Mouse (Mus musculus) midbrain, embryonic 14.5 days (tissue): ENCODE results near the gene Krtap1-3. TPM values are rescaled to one million over a fixed set of nuclear protein-coding genes. Genes with fewer than 3 reads are reported as not detected.

ENCODE experiments used
- ATAC-seq: fragments of 200-750 bp; cut with Nextera tagmentation; 2 replicates; pipeline ENCODE4 v1.8.0; 2017; ENCODE audit warnings: moderate number of reproducible peaks, moderate library complexity; ENCODE audit not compliant: low FRiP score, low TSS enrichment
- DNase-seq: peaks from one replicate; pipeline ENCODE4 v3.0.0-alpha.2; 2015
- H3K27ac ChIP-seq: fragments of 300-500 bp; sonication (generic); replicated peaks from 2 replicates; pipeline ENCODE4 v1.5.1; 2014; ENCODE audit warnings: mild to moderate bottlenecking, low read depth, low read length, moderate library complexity
- H3K27me3 ChIP-seq: fragments of 300-500 bp; sonication (generic); 2 replicates; pipeline ENCODE4 v1.6.1; 2014; ENCODE audit warnings: low read length, control low read depth, mixed read lengths; ENCODE audit not compliant: control insufficient read depth, insufficient read depth
- H3K36me3 ChIP-seq: fragments of 300-500 bp; sonication (generic); 2 replicates; pipeline ENCODE4 v1.6.1; 2014; ENCODE audit warnings: low read length, control low read depth; ENCODE audit not compliant: control insufficient read depth, insufficient read depth
- H3K4me1 ChIP-seq: fragments of 300-500 bp; sonication (generic); 2 replicates; pipeline ENCODE4 v1.6.1; 2014; ENCODE audit warnings: mild to moderate bottlenecking, antibody characterized with exemption, low read length, control low read depth; ENCODE audit not compliant: control insufficient read depth, insufficient read depth
- H3K4me2 ChIP-seq: fragments of 300-500 bp; sonication (generic); 2 replicates; pipeline ENCODE4 v1.6.1; 2014; ENCODE audit warnings: mild to moderate bottlenecking, low read length, moderate library complexity
- H3K4me3 ChIP-seq: fragments of 300-500 bp; sonication (generic); replicated peaks from 2 replicates; pipeline ENCODE4 v1.5.1; 2014; ENCODE audit warnings: low read depth, low read length
- H3K9ac ChIP-seq: fragments of 300-500 bp; sonication (generic); replicated peaks from 2 replicates; pipeline ENCODE4 v1.6.1; 2014; ENCODE audit warnings: mild to moderate bottlenecking, low read length, moderate library complexity
- H3K9me3 ChIP-seq: fragments of 300-500 bp; sonication (generic); 2 replicates; pipeline ENCODE4 v1.6.1; 2016; ENCODE audit warnings: low read length, control low read depth, mixed read lengths; ENCODE audit not compliant: control insufficient read depth
- WGBS: fragments of 180-500 bp; shearing (Covaris S2); extraction: QIAGEN DNeasy Blood & Tissue Kit; methylation state at CpG from one replicate; pipeline ENCODE4 v1.1.7; 2014; 5-methylcytosine and 5-hydroxymethylcytosine counted together
- polyA plus RNA-seq: library from polyadenylated mRNA; unstranded; fragments of >200 nt; fragmentation: Nextera tagmentation; extraction: Ambion mirVana; gene quantifications from 2 replicates; pipeline ENCODE4 v1.2.1, GENCODE M21; 2014

Krtap1-3 gene
- not detected in 2 replicates for polyA plus RNA-seq

GRCm38 (mm10) chr11:99590981-99591380 is at the start of gene Krtap1-3:
TSS of gene Krtap1-3 (minus strand) at chr11:99591339.
- no peak within 1 kb of the TSS for H3K9ac ChIP-seq
- no peak within 1 kb of the TSS for H3K4me2 ChIP-seq
- DNase-seq (no peak), ATAC-seq (no peak)
- no peaks in the 10 kb centered on the region for H3K9me3 ChIP-seq
- H3K27me3 ChIP-seq, result no peaks in the 10 kb centered on the region
- H3K4me3 ChIP-seq, result no peak within 1 kb of the TSS
- no peaks in the 10 kb centered on the region for H3K4me1 ChIP-seq
- H3K27ac ChIP-seq, result no peak within 1 kb of the TSS
- WGBS, result 89% methylated on average over 6 of the region's 6 CpGs
- H3K36me3 ChIP-seq, result no peaks in the 10 kb centered on the region

GRCm38 (mm10) chr11:99640926-99641325 is 49.8 kb upstream of the Krtap1-3 start:
- Histone ChIP-seq H3K9me3 (no peaks in the 10 kb centered on the region), H3K4me3 (no peak overlapping the region), H3K36me3 (no peaks in the 10 kb centered on the region), H3K27me3 (no peaks in the 10 kb centered on the region), H3K4me2 (no peak overlapping the region), H3K4me1 (no peaks in the 10 kb centered on the region), H3K27ac (no peak overlapping the region), H3K9ac (no peak overlapping the region)
- DNase-seq, result no peak
- WGBS, result 45% methylated on average over 1 of the region's 1 CpGs
- ATAC-seq, result no peak

- no peak overlapping the region for H3K4me2 ChIP-seq
- no peaks in the 10 kb centered on the region for H3K27me3 ChIP-seq
- H3K9me3 ChIP-seq, result no peaks in the 10 kb centered on the region
- H3K36me3 ChIP-seq, result no peaks in the 10 kb centered on the region
- no peak for ATAC-seq
- WGBS, result 67% methylated on average over 1 of the region's 1 CpGs
- no peak overlapping the region for H3K27ac ChIP-seq
- H3K4me3 ChIP-seq, result no peak overlapping the region
- H3K9ac ChIP-seq, result no peak overlapping the region
- no peaks in the 10 kb centered on the region for H3K4me1 ChIP-seq
- no peak for DNase-seq
Observed at GRCm38 (mm10) chr11:99637086-99637485, 45.9 kb upstream of the Krtap1-3 start.

GRCm38 (mm10) chr11:99634653-99635134 is 43.6 kb upstream of the Krtap1-3 start, which contains the start of gene Krtap4-2:
TSS of gene Krtap4-2 (minus strand) at chr11:99635084.
- H3K27me3 ChIP-seq, result no peaks in the 10 kb centered on the region
- no peaks in the 10 kb centered on the region for H3K36me3 ChIP-seq
- H3K9me3 ChIP-seq, result no peaks in the 10 kb centered on the region
- no peak for DNase-seq
- H3K4me2 ChIP-seq, result no peak within 1 kb of the TSS
- no peak for ATAC-seq
- WGBS, result 33% methylated on average over 8 of the region's 8 CpGs
- no peak within 1 kb of the TSS for H3K9ac ChIP-seq
- H3K27ac ChIP-seq, result no peak within 1 kb of the TSS
- H3K4me3 ChIP-seq, result no peak within 1 kb of the TSS
- H3K4me1 ChIP-seq, result no peaks in the 10 kb centered on the region

GRCm38 (mm10) chr11:99633293-99633692 is 42.2 kb upstream of the Krtap1-3 start:
- no peaks in the 10 kb centered on the region for H3K27me3 ChIP-seq
- no peak overlapping the region for H3K9ac ChIP-seq
- ATAC-seq, result no peak
- DNase-seq, result no peak
- 86% methylated on average over 2 of the region's 2 CpGs for WGBS
- no peak overlapping the region for H3K4me3 ChIP-seq
- H3K4me1 ChIP-seq, result no peaks in the 10 kb centered on the region
- H3K36me3 ChIP-seq, result no peaks in the 10 kb centered on the region
- H3K27ac ChIP-seq, result no peak overlapping the region
- no peaks in the 10 kb centered on the region for H3K9me3 ChIP-seq
- H3K4me2 ChIP-seq, result no peak overlapping the region

GRCm38 (mm10) chr11:99630890-99631289 is 39.8 kb upstream of the Krtap1-3 start:
- 84% methylated on average over 3 of the region's 3 CpGs for WGBS
- no peak overlapping the region for H3K4me3 ChIP-seq
- no peaks in the 10 kb centered on the region for H3K4me1 ChIP-seq
- no peak overlapping the region for H3K4me2 ChIP-seq
- no peaks in the 10 kb centered on the region for H3K27me3 ChIP-seq
- H3K9ac ChIP-seq, result no peak overlapping the region
- no peak for DNase-seq
- H3K9me3 ChIP-seq, result no peaks in the 10 kb centered on the region
- no peak for ATAC-seq
- H3K36me3 ChIP-seq, result no peaks in the 10 kb centered on the region
- H3K27ac ChIP-seq, result no peak overlapping the region

GRCm38 (mm10) chr11:99628138-99628537 is 37.0 kb upstream of the Krtap1-3 start, which contains the start of gene Krtap4-1:
TSS of gene Krtap4-1 (minus strand) at chr11:99628238.
- DNase-seq (no peak), ATAC-seq (no peak)
- H3K9ac ChIP-seq, result no peak within 1 kb of the TSS
- no peaks in the 10 kb centered on the region for H3K9me3 ChIP-seq
- H3K4me3 ChIP-seq, result no peak within 1 kb of the TSS
- no peaks in the 10 kb centered on the region for H3K36me3 ChIP-seq
- H3K27ac ChIP-seq, result no peak within 1 kb of the TSS
- H3K4me2 ChIP-seq, result no peak within 1 kb of the TSS
- WGBS, result 85% methylated on average over 4 of the region's 4 CpGs
- no peaks in the 10 kb centered on the region for H3K4me1 ChIP-seq
- no peaks in the 10 kb centered on the region for H3K27me3 ChIP-seq

- Histone ChIP-seq H3K36me3 (no peaks in the 10 kb centered on the region), H3K4me1 (no peaks in the 10 kb centered on the region), H3K27me3 (no peaks in the 10 kb centered on the region), H3K4me2 (no peak within 1 kb of the TSS), H3K9ac (no peak within 1 kb of the TSS), H3K9me3 (no peaks in the 10 kb centered on the region), H3K4me3 (no peak within 1 kb of the TSS), H3K27ac (no peak within 1 kb of the TSS)
- 90% methylated on average over 2 of the region's 2 CpGs for WGBS
- no peak for DNase-seq
- ATAC-seq, result no peak
Observed at GRCm38 (mm10) chr11:99620335-99620734, 29.2 kb upstream of the Krtap1-3 start, which contains the start of gene Gm11562. TSS of gene Gm11562 (minus strand) at chr11:99620435.

GRCm38 (mm10) chr11:99614796-99615363 is 23.7 kb upstream of the Krtap1-3 start, which contains the start of gene Krtap2-4:
TSS of gene Krtap2-4 (minus strand) at chr11:99614846.
- H3K36me3 ChIP-seq, result no peaks in the 10 kb centered on the region
- H3K9ac ChIP-seq, result no peak within 1 kb of the TSS
- no peak within 1 kb of the TSS for H3K4me2 ChIP-seq
- H3K4me1 ChIP-seq, result no peaks in the 10 kb centered on the region
- no peak for DNase-seq
- H3K9me3 ChIP-seq, result no peaks in the 10 kb centered on the region
- ATAC-seq, result no peak
- no peaks in the 10 kb centered on the region for H3K27me3 ChIP-seq
- H3K27ac ChIP-seq, result no peak within 1 kb of the TSS
- WGBS, result 64% methylated on average over 3 of the region's 3 CpGs
- H3K4me3 ChIP-seq, result no peak within 1 kb of the TSS
